Mouse (Mus musculus) forebrain, postnatal 0 days (tissue): ENCODE measurements around the gene Spo11. TPM values are rescaled to one million over a fixed set of nuclear protein-coding genes. Genes with fewer than 3 reads are reported as not detected.
A peak's percentile ranks its signal among the peaks of the same experiment; 100 is the strongest.

ENCODE experiments used
- ATAC-seq: fragments of 200-750 bp; cut with Nextera tagmentation; 2 replicates; pipeline ENCODE4 v1.8.0; 2017; ENCODE audit warnings: mild to moderate bottlenecking, moderate library complexity
- DNase-seq: peaks from one replicate; pipeline ENCODE4 v3.0.0-alpha.2; 2015
- H3K27ac ChIP-seq: fragments of 300-500 bp; sonication (generic); 2 replicates; pipeline ENCODE4 v1.5.1; 2014; ENCODE audit warnings: low read depth, mild to moderate bottlenecking, antibody characterized with exemption, low read length, moderate library complexity, mixed read lengths
- H3K27me3 ChIP-seq: fragments of 300-500 bp; sonication (generic); 2 replicates; pipeline ENCODE4 v1.6.1; 2014; ENCODE audit warnings: mild to moderate bottlenecking, low read length, mixed read lengths; ENCODE audit not compliant: insufficient read depth
- H3K36me3 ChIP-seq: fragments of 300-500 bp; sonication (generic); 2 replicates; pipeline ENCODE4 v1.6.1; 2014; ENCODE audit warnings: mild to moderate bottlenecking, moderate library complexity; ENCODE audit not compliant: insufficient read depth
- H3K4me1 ChIP-seq: fragments of 300-500 bp; sonication (generic); 2 replicates; pipeline ENCODE4 v1.6.1; 2014; ENCODE audit warnings: antibody characterized with exemption; ENCODE audit not compliant: insufficient read depth
- H3K4me2 ChIP-seq: fragments of 300-500 bp; sonication (generic); 2 replicates; pipeline ENCODE4 v1.6.1; 2014; ENCODE audit warnings: low read depth, mild to moderate bottlenecking, moderate library complexity
- H3K4me3 ChIP-seq: fragments of 300-500 bp; sonication (generic); 2 replicates; pipeline ENCODE4 v1.5.1; 2014; ENCODE audit warnings: low read depth, low read length, mixed read lengths
- H3K9ac ChIP-seq: fragments of 300-500 bp; sonication (generic); 2 replicates; pipeline ENCODE4 v1.6.1; 2014; ENCODE audit warnings: mild to moderate bottlenecking
- H3K9me3 ChIP-seq: fragments of 300-500 bp; sonication (generic); 2 replicates; pipeline ENCODE4 v1.6.1; 2016; ENCODE audit warnings: low read length
- CTCF ChIP-seq: sonication (generic); IDR thresholded peaks from 2 replicates; pipeline ENCODE4 v1.5.1; 2016; ENCODE audit warnings: antibody characterized with exemption, control low read depth, low read depth
- WGBS: fragments of 180-500 bp; shearing (Covaris S2); extraction: QIAGEN DNeasy Blood & Tissue Kit; methylation state at CpG from one replicate; pipeline ENCODE4 v1.1.7; 2014; 5-methylcytosine and 5-hydroxymethylcytosine counted together
- polyA plus RNA-seq: library from polyadenylated mRNA; unstranded; fragments of >200 nt; fragmentation: Nextera tagmentation; extraction: Ambion mirVana; gene quantifications from 2 replicates; pipeline ENCODE4 v1.2.1, GENCODE M21; 2015
- total RNA-seq: library from RNA; depleted of rRNA; stranded (reverse); fragments of >200 nt; gene quantifications from 2 replicates; pipeline ENCODE4 v1.2.3, GENCODE M21; 2014

Gene Spo11
- total and polyA plus RNA-seq, 2 experiments from 2014 or later: 1.1 to 1.3 TPM

DNA sequence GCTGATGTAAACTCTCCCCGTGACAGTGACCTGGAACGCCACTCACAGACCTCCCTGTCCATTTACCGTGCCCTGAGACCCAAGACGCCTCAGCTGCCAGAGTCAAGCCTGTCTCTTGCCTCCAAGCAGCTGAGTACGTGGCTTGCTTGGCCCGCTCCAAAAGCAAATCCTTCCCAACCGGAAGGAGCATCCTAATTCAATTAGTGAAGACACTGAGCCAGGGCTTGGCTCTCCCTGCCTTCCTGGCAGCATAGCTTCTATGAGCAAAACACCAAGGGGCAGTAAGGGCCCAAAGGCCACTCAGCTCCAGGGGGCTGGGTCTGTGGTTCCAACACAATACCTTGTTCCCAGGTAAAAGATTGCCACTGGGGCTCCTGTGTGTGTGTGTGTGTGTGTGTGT lies 2.8 kb upstream of the Spo11 start:
- Histone ChIP-seq H3K27me3 (no peaks in the 10 kb centered on the region; the same call in 1 of the 2 replicates), H3K9me3 (no peaks in the 10 kb centered on the region), H3K4me1 (peaks cover 9% of the 10 kb centered on the region; the same call in 1 of the 2 replicates), H3K9ac (no peak overlapping the region), H3K27ac (no peak overlapping the region), H3K36me3 (no peaks in the 10 kb centered on the region), H3K4me3 (no peak overlapping the region), H3K4me2 (no peak overlapping the region)
- 41% methylated on average over 7 of the region's 7 CpGs for WGBS
- ATAC-seq (no peak; the same call in 1 of the 2 replicates), DNase-seq (no peak)
- no peak for TF ChIP-seq CTCF

DNA sequence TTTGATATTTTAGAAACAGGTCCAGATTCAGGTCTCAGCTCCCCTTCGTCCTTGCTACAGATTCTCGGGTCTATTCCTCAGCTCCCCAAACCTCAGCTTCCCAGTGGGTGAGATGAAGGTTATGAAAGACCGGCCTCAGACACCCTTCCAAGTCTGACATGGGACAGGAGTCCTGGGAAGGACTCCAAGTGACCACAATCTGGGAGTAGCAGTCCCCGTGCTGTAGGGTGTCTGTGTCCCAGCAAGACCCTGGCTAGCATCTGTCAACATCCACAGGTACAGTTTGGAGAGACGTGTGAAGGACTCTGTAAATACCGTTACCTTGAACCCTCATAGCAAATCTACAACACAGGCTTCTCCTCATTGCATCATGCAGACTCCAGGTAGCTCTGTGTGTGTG lies 2.3 kb upstream of the Spo11 start:
- 85% methylated on average over 6 of the region's 6 CpGs for WGBS
- H3K27ac ChIP-seq: no peak overlapping the region
- ATAC-seq (no peak), DNase-seq (no peak)
- H3K4me1 ChIP-seq: peaks cover 9% of the 10 kb centered on the region; the same call in 1 of the 2 replicates
- H3K9me3 ChIP-seq: no peaks in the 10 kb centered on the region
- H3K4me2 ChIP-seq: no peak overlapping the region
- no peaks in the 10 kb centered on the region; the same call in 1 of the 2 replicates for H3K27me3 ChIP-seq
- no peak overlapping the region for H3K4me3 ChIP-seq
- no peak for TF ChIP-seq CTCF
- H3K36me3 ChIP-seq: no peaks in the 10 kb centered on the region
- H3K9ac ChIP-seq: no peak overlapping the region

GRCm38 (mm10) chr2:172976661-172977238 lies 750 bp upstream of the Spo11 start:
- DNase-seq (no peak), ATAC-seq (0 out of 2 replicates have a peak, but pooled peaks have one; percentile 24)
- H3K27ac ChIP-seq: no peak overlapping the region
- H3K4me1 ChIP-seq: peaks cover 9% of the 10 kb centered on the region; the same call in 1 of the 2 replicates
- H3K36me3 ChIP-seq: no peaks in the 10 kb centered on the region
- no peak overlapping the region for H3K4me2 ChIP-seq
- 24% methylated on average over 7 of the region's 7 CpGs for WGBS
- no peak overlapping the region for H3K9ac ChIP-seq
- no peak for TF ChIP-seq CTCF
- H3K4me3 ChIP-seq: no peak overlapping the region
- no peaks in the 10 kb centered on the region; the same call in 1 of the 2 replicates for H3K27me3 ChIP-seq
- H3K9me3 ChIP-seq: no peaks in the 10 kb centered on the region

DNA sequence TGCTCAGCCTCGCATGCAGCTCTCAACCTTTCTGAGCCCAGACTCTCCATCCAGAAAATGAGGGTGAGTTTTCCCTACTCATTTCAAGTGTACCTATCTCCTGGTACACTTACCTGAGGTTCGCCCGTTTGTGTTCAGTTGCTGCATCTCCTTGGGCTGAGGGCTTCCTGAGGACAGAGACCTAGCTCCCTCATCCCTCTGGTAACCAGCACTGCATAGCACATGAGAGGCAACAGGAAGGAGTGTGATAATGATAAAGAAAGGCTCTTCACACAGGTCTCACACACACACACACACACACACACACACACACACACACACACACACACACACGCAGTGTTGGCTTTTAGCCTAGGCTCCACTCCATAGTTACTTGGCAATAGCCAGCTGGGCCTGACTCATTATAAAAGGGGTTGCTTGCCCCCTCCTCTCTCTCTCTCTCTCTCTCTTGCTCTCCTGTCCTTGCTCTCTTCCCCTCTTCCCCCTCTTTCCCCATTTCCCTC lies 682 bp downstream of the Spo11 start:
- ATAC-seq (no peak), DNase-seq (no peak)
- H3K4me2 ChIP-seq: no peak overlapping the region
- no peak overlapping the region for H3K4me3 ChIP-seq
- no peaks in the 10 kb centered on the region for H3K9me3 ChIP-seq
- no peak for TF ChIP-seq CTCF
- H3K36me3 ChIP-seq: no peaks in the 10 kb centered on the region
- WGBS: 52% methylated on average over 4 of the region's 4 CpGs
- no peaks in the 10 kb centered on the region; the same call in 1 of the 2 replicates for H3K27me3 ChIP-seq
- H3K9ac ChIP-seq: no peak overlapping the region
- H3K27ac ChIP-seq: no peak overlapping the region
- H3K4me1 ChIP-seq: peaks cover 9% of the 10 kb centered on the region; the same call in 1 of the 2 replicates

- 94% methylated on average over 43 of the region's 43 CpGs for WGBS
- no peaks in the 10 kb centered on the region for H3K36me3 ChIP-seq
- TF ChIP-seq CTCF: no peak
- no peak overlapping the region for H3K27ac ChIP-seq
- DNase-seq: no peak
- H3K9me3 ChIP-seq: no peaks in the 10 kb centered on the region
- ATAC-seq: no peak
- no peak overlapping the region for H3K4me3 ChIP-seq
- peaks cover 9% of the 10 kb centered on the region; the same call in 1 of the 2 replicates for H3K4me1 ChIP-seq
- no peaks in the 10 kb centered on the region; the same call in 1 of the 2 replicates for H3K27me3 ChIP-seq
- H3K9ac ChIP-seq: no peak overlapping the region
- H3K4me2 ChIP-seq: no peak overlapping the region
Observed at GRCm38 (mm10) chr2:172979666-172980345, 2.3 kb downstream of the Spo11 start.

DNA sequence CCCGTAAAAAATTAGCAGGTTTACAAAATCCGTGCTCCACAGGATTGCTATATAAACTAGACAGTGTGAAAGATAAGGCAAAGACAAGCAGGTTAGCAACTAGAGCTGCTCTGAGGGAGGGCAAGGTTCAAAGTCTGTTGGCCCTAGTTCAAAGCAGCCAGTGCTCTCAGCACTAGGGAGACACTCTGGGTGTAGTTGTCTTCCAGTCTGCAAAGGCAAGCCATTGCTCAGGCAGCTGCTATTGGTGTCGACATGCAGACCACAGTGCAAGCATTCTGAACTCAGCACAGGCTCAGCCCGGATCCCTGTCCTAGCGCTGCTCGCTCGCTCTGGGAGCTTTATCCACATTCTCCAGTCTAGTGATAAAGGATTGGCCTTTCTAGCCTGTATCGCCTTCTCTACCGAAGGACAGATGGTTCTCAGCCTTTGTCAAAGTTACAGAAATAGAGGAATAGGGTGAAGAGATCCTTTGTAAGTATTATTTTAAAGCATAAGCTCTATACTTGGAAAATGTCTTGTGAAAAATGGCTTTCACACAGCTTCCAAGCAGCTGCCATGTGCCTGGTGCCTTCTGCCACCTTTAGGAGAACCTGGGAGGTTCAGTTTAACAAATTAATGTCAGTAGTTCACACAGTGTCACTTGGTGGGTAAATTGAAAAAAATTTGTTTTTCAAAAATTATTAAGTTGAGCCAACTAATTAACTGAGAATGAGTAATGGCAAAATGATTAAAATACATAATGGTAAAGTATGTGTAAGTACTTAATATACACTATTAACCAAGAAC lies 5.5 kb downstream of the Spo11 start:
- no peaks in the 10 kb centered on the region for H3K9me3 ChIP-seq
- H3K4me2 ChIP-seq: no peak overlapping the region
- H3K36me3 ChIP-seq: no peaks in the 10 kb centered on the region
- H3K27ac ChIP-seq: no peak overlapping the region
- peak; percentile 67 for ATAC-seq
- no peak overlapping the region for H3K4me3 ChIP-seq
- H3K9ac ChIP-seq: no peak overlapping the region
- no peaks in the 10 kb centered on the region for H3K4me1 ChIP-seq
- TF ChIP-seq CTCF: peak; percentile 52
- 76% methylated on average over 9 of the region's 9 CpGs for WGBS
- H3K27me3 ChIP-seq: no peaks in the 10 kb centered on the region; the same call in 1 of the 2 replicates
- DNase-seq: no peak
